Mouse (Mus musculus): Measurements from ENCODE around the gene Catsper1. TPM values are rescaled to one million over a fixed set of nuclear protein-coding genes. Genes with fewer than 3 reads are reported as not detected.

The Catsper1 gene
- polyA plus RNA-seq, 1 experiment from 2014 or later = not detected

DNA sequence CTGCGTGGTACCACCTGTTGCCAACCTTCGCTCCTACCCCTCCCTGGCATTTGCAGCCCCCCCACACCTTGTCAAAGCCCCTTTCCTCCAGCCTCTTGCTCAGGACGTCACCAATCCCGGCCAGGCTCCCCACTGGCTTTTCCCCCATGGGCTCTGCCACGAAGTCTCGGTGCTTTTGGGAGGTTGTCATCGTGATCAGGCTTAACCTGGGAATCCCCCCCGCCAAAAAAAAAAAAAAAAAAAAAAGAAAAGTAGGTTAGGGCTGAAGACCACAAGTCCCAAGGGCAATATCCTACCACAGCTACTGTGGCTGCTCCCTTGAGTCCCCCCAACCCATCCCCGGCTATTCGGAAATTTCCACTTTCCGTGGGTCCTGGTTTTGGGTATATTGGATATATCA, 30.2 kb downstream of the Catsper1 start:
- Histone ChIP-seq H3K27me3 (ENCODE audit: insufficient read depth, poor library complexity, severe bottlenecking) (no peaks in the 10 kb centered on the region), H3K27ac (peak overlapping the region; percentile 99)

DNA sequence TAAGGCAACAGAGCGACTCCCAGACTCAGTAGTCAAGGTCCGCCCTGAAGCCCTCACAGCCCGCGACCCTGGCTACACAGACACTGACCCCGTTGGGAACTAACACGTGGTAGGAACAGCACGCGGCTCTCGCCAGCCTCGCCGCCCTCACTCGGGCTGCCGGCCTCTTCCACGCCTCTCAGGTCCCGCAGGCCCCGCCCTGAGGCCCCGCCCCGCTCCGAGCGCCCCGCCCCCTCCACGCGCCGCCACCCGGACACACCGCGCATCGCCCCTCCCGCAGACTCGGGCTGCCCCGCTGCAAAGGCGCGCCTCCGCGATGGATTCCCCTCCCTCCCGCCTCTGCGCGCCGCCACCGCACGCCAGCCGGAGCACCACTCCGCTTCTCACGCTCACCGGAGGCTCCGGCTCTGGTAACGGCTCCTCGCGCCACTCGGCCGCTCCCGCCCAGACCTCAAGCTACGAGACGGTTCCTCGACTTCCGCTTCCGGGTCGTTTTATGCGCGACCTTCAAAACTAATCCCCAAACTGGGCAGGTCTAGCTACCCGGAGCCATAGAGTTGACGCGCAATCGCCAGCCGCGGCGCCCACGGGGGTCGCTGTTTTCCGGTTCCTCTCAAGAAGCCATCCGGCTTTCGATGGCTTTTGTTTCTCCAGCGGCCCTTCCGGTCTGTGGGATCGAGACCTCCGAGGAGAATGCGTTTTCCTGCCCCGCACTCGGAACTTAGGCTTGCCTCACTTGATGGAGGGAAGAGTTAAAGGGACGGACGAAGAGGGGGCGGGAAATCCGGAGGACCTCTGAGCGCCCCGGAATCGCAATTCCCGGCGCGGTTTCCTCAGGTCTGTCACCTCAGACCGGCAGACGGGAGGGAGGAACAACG, 30.9 kb downstream of the Catsper1 start, which contains the start of gene Eif1ad:
Eif1ad (plus strand) TSS at position 567 of the 878 bp plus-strand sequence.
- no peaks in the 10 kb centered on the region for H3K9me3 ChIP-seq
- H3K27me3 ChIP-seq (ENCODE audit: insufficient read depth, poor library complexity, severe bottlenecking) = no peaks in the 10 kb centered on the region
- peaks cover 63% of the 10 kb centered on the region for H3K36me3 ChIP-seq
- under 1% methylated on average over 90 of the region's 92 CpGs for WGBS
- H3K4me1 ChIP-seq (replicated peaks) = peaks cover 28% of the 10 kb centered on the region
- peak; percentile 98 for DNase-seq (ENCODE audit: low spot score)
- peak within 1 kb of the TSS; percentile 76 for H3K4me3 ChIP-seq
- peak within 1 kb of the TSS; percentile 99 for H3K27ac ChIP-seq

More for the DNA sequence above, 30.2 kb downstream of the Catsper1 start:
- no peak for DNase-seq (ENCODE audit: low spot score)
- Histone ChIP-seq H3K36me3 (peaks cover 56% of the 10 kb centered on the region), H3K4me3 (peak overlapping the region; percentile 76), H3K4me1 (replicated peaks) (peaks cover 28% of the 10 kb centered on the region), H3K9me3 (no peaks in the 10 kb centered on the region)
- WGBS = 23% methylated on average over 11 of the region's 11 CpGs

DNA sequence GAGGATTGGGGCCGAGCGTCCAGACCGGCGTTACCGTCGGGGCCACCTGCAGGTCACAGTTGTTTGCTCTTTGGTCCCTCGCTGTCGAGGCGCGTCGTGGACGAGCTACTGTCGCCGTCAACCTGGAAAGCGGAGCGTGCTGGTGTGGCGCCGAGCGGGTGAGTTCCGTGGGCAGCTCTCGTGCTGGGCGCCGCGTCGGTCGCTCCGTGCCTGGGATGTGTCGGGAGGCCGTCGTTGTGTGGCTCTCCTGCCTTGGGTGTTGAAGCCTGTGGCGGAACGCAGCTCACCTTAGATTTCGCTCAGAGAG, 31.5 kb downstream of the Catsper1 start, which contains the start of gene Banf1:
Banf1 (minus strand) TSS at position 116 of the 307 bp plus-strand sequence.
- no peak for DNase-seq (ENCODE audit: low spot score)
- Histone ChIP-seq H3K9me3 (0 out of 2 replicates have a peak, but pooled peaks cover 2% of the 10 kb centered on the region), H3K27me3 (ENCODE audit: insufficient read depth, poor library complexity, severe bottlenecking) (no peaks in the 10 kb centered on the region), H3K4me1 (replicated peaks) (peaks cover 28% of the 10 kb centered on the region), H3K36me3 (peaks cover 69% of the 10 kb centered on the region), H3K4me3 (peak within 1 kb of the TSS; percentile 76), H3K27ac (peak within 1 kb of the TSS; percentile 99)
- WGBS = under 1% methylated on average over 33 of the region's 33 CpGs

DNA sequence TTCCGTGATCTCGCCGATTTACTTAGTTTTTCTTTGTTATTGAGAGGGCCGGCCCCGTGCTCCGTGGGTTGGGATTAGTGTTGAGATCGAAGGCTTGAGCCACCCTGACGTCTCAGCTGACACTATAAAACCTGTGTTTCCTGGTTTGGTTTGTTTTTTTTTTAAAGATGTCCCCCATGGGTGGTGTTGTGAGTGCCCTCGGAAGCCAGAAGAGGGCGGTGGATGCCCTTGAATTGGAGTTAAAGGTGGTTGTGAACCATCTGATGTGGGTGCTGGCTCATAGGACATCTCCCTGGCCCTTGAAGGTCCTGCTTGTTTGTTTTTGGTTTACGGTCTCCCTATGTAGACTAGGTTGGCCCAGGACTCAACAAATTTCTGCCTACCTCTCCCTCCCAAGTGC, 31.9 kb downstream of the Catsper1 start:
- WGBS = 14% methylated on average over 11 of the region's 11 CpGs
- Histone ChIP-seq H3K9me3 (0 out of 2 replicates have a peak, but pooled peaks cover 2% of the 10 kb centered on the region), H3K4me3 (peak overlapping the region; percentile 76), H3K27me3 (ENCODE audit: insufficient read depth, poor library complexity, severe bottlenecking) (no peaks in the 10 kb centered on the region), H3K36me3 (peaks cover 74% of the 10 kb centered on the region), H3K27ac (peak overlapping the region; percentile 99), H3K4me1 (replicated peaks) (peaks cover 28% of the 10 kb centered on the region)
- no peak for DNase-seq (ENCODE audit: low spot score)

DNA sequence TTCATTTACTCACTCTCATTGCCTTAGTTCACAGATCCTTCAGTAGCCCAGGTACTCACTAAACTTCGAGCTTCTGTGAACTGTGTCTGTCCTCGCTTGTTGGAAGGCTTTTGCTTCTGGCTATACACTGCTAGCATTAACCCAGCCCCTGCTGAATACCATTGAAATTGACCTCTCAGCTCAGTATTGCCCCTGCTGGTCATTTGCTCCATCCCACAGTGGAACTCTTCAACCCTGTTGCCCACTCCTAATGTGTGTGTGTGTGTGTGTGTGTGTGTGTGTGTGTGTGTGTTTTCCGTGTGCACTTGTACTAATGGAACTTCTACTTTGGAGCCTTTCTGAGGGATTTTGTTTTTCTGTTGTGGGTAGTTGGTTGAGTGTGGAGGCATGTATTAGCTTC, 35.4 kb downstream of the Catsper1 start:
- peaks cover 16% of the 10 kb centered on the region for H3K4me1 ChIP-seq (replicated peaks)
- no peaks in the 10 kb centered on the region for H3K27me3 ChIP-seq (ENCODE audit: insufficient read depth, poor library complexity, severe bottlenecking)
- peaks cover 75% of the 10 kb centered on the region for H3K36me3 ChIP-seq
- no peak for DNase-seq (ENCODE audit: low spot score)
- WGBS = 87% methylated on average over 3 of the region's 3 CpGs
- 0 out of 2 replicates have a peak, but pooled peaks cover 2% of the 10 kb centered on the region for H3K9me3 ChIP-seq
- no peak overlapping the region for H3K4me3 ChIP-seq
- H3K27ac ChIP-seq = no peak overlapping the region

GRCm38 (mm10) chr19:5372724-5373123, 37.2 kb downstream of the Catsper1 start:
- Histone ChIP-seq H3K27me3 (ENCODE audit: insufficient read depth, poor library complexity, severe bottlenecking) (no peaks in the 10 kb centered on the region), H3K36me3 (peaks cover 91% of the 10 kb centered on the region), H3K4me1 (replicated peaks) (peaks cover 9% of the 10 kb centered on the region), H3K9me3 (0 out of 2 replicates have a peak, but pooled peaks cover 2% of the 10 kb centered on the region), H3K27ac (no peak overlapping the region), H3K4me3 (peak overlapping the region; percentile 11; the same call in 1 of the 2 replicates)
- no peak for DNase-seq (ENCODE audit: low spot score)
- 94% methylated on average over 7 of the region's 7 CpGs for WGBS

- 86% methylated on average over 4 of the region's 4 CpGs for WGBS
- no peaks in the 10 kb centered on the region for H3K27me3 ChIP-seq (ENCODE audit: insufficient read depth, poor library complexity, severe bottlenecking)
- 0 out of 2 replicates have a peak, but pooled peaks cover 2% of the 10 kb centered on the region for H3K9me3 ChIP-seq
- no peak for DNase-seq (ENCODE audit: low spot score)
- H3K27ac ChIP-seq = no peak overlapping the region
- H3K4me3 ChIP-seq = no peak overlapping the region
- H3K4me1 ChIP-seq (replicated peaks) = no peaks in the 10 kb centered on the region
- H3K36me3 ChIP-seq = peaks cover 92% of the 10 kb centered on the region
Observed at GRCm38 (mm10) chr19:5374177-5374576, 38.6 kb downstream of the Catsper1 start.

DNA sequence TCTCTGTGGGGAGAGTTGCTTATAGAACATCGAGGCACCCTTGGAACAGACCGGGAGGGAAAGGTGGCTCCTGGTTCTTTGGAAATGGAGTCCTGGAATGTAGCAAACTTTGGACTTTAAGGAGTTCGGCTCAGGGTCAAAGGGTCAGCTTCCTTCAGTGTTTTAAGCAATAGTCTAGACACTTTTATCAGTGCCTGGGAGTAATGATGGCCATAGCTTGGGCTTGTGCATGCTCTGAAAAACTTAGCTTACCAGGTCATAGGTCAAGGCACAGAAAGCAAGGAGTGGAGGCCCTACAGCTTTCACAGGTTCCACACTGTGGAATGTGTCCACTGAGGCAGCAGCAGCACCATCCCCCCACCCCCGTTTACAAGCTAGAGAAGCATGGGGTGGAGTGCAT, 39.2 kb downstream of the Catsper1 start:
- H3K4me1 ChIP-seq (replicated peaks) = no peaks in the 10 kb centered on the region
- WGBS = 84% methylated on average over 4 of the region's 4 CpGs
- no peak for DNase-seq (ENCODE audit: low spot score)
- H3K36me3 ChIP-seq = peaks cover 92% of the 10 kb centered on the region
- H3K9me3 ChIP-seq = 0 out of 2 replicates have a peak, but pooled peaks cover 2% of the 10 kb centered on the region
- no peak overlapping the region for H3K27ac ChIP-seq
- no peaks in the 10 kb centered on the region for H3K27me3 ChIP-seq (ENCODE audit: insufficient read depth, poor library complexity, severe bottlenecking)
- no peak overlapping the region for H3K4me3 ChIP-seq

DNA sequence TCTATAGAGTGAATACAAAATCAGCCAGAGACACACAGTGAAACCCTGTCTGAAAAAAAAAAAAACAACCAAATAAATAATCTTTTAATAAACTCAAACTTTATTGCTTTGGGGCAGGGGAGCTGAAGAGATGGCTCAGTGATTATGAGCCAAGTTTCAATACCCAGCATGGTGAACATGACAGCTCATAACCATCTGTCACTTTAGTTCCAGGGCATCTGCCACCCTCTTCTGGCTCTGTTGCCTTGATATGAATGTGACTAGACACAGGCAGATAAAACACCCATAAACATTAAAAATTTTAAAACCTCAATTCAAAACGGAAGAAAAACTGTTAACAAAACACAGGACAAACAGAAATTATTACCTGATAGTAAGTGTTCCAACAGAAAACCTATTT, 41.9 kb downstream of the Catsper1 start:
- no peak overlapping the region for H3K4me3 ChIP-seq
- 96% methylated on average over 1 of the region's 1 CpGs for WGBS
- H3K27ac ChIP-seq = no peak overlapping the region
- no peaks in the 10 kb centered on the region for H3K4me1 ChIP-seq (replicated peaks)
- DNase-seq (ENCODE audit: low spot score) = no peak
- H3K27me3 ChIP-seq (ENCODE audit: insufficient read depth, poor library complexity, severe bottlenecking) = no peaks in the 10 kb centered on the region
- peaks cover 92% of the 10 kb centered on the region for H3K36me3 ChIP-seq
- no peaks in the 10 kb centered on the region for H3K9me3 ChIP-seq

DNA sequence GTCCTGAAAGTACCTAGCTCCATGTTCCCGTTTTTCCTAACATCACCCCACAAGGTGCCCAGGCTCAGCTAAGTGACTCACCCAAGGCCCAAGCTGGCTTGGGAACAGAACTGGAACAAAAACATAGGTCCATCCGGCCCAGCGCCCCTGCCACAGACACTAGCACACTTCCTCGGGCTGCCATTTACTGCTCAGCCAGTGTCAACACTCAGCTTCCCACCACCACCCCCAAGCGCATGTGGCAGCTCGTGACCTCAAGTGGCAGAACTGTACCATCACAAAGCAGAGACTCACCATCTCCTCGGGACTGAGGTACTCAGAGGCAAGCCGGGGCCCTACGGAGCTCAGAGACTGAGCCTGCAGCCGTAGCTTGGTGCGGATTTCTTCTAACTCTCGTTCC, 47.8 kb downstream of the Catsper1 start:
- WGBS = 94% methylated on average over 12 of the region's 12 CpGs

DNA sequence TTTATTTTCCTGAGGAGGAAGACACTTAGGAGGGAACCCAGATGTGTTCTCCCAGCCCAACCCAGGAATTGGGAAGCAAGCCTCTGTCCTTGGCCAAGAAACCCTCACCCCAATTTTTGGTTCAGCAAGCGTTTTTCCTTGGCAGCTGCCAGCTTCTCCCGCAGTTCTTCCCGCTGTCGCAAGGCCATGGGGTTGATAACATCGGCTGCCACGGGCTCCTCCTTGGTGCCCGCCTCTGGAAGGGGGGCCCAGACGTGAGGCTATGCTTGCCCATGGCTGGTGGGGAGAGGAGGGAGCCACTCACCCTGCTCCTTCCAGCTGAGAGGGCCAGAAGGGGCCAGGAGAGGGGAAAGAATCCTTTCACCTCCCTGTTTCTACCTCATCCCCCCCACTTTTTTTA, 49.2 kb downstream of the Catsper1 start:
- WGBS = 92% methylated on average over 8 of the region's 8 CpGs
- peaks cover 30% of the 10 kb centered on the region for H3K4me1 ChIP-seq (replicated peaks)
- H3K27ac ChIP-seq = no peak overlapping the region
- DNase-seq (ENCODE audit: low spot score) = no peak
- H3K4me3 ChIP-seq = no peak overlapping the region
- no peaks in the 10 kb centered on the region for H3K27me3 ChIP-seq (ENCODE audit: insufficient read depth, poor library complexity, severe bottlenecking)
- peaks cover 67% of the 10 kb centered on the region for H3K36me3 ChIP-seq
- H3K9me3 ChIP-seq = no peaks in the 10 kb centered on the region

More for the DNA sequence above, 47.8 kb downstream of the Catsper1 start:
- Histone ChIP-seq H3K4me1 (replicated peaks) (peaks cover 21% of the 10 kb centered on the region), H3K4me3 (no peak overlapping the region), H3K9me3 (no peaks in the 10 kb centered on the region), H3K27ac (no peak overlapping the region), H3K36me3 (peaks cover 81% of the 10 kb centered on the region), H3K27me3 (ENCODE audit: insufficient read depth, poor library complexity, severe bottlenecking) (no peaks in the 10 kb centered on the region)
- DNase-seq (ENCODE audit: low spot score) = no peak

- no peak for DNase-seq (ENCODE audit: low spot score)
- H3K4me1 ChIP-seq (replicated peaks) = peaks cover 39% of the 10 kb centered on the region
- no peaks in the 10 kb centered on the region for H3K27me3 ChIP-seq (ENCODE audit: insufficient read depth, poor library complexity, severe bottlenecking)
- peaks cover 34% of the 10 kb centered on the region for H3K36me3 ChIP-seq
- peak overlapping the region; percentile 93 for H3K27ac ChIP-seq
- H3K4me3 ChIP-seq = peak overlapping the region; percentile 100
- under 1% methylated on average over 43 of the region's 43 CpGs for WGBS
- H3K9me3 ChIP-seq = no peaks in the 10 kb centered on the region
Observed at GRCm38 (mm10) chr19:5388011-5388441, 52.5 kb downstream of the Catsper1 start.

GRCm38 (mm10) chr19:5388588-5389242, 53.2 kb downstream of the Catsper1 start, which contains the start of gene Sart1:
Gene Sart1 (minus strand): TSS chr19:5388703.
- H3K4me1 ChIP-seq (replicated peaks) = peaks cover 39% of the 10 kb centered on the region
- peak within 1 kb of the TSS; percentile 100 for H3K4me3 ChIP-seq
- H3K27me3 ChIP-seq (ENCODE audit: insufficient read depth, poor library complexity, severe bottlenecking) = no peaks in the 10 kb centered on the region
- no peaks in the 10 kb centered on the region for H3K9me3 ChIP-seq
- H3K27ac ChIP-seq = peak within 1 kb of the TSS; percentile 93
- DNase-seq (ENCODE audit: low spot score) = peak; percentile 95
- 3% methylated on average over 43 of the region's 43 CpGs for WGBS
- peaks cover 27% of the 10 kb centered on the region for H3K36me3 ChIP-seq
